Mouse (Mus musculus): ENCODE measurements around the gene Pdlim5. TPM values are rescaled to one million over a fixed set of nuclear protein-coding genes. Genes with fewer than 3 reads are reported as not detected.
"Not testable (repeated sequence)": the region's sequence is repeated elsewhere in the genome, so short reads cannot be mapped to it uniquely, and the experiment has no call there.

Pdlim5 gene
- 100 to 1,000 TPM; 585 to 709 TPM for total RNA-seq (2021)
- long read RNA-seq, experiment 1, full-length matches to known transcripts = 1 of 314 reads
- long read RNA-seq, experiment 1, partial matches to known transcripts = 28 of 314 reads
- long read RNA-seq, experiment 1, other reads (novel, unspliced or antisense) = 285 of 314 reads
- long read RNA-seq, experiment 2, full-length matches to known transcripts = 1 of 326 reads
- long read RNA-seq, experiment 2, partial matches to known transcripts = 26 of 326 reads
- long read RNA-seq, experiment 2, other reads (novel, unspliced or antisense) = 299 of 326 reads

DNA sequence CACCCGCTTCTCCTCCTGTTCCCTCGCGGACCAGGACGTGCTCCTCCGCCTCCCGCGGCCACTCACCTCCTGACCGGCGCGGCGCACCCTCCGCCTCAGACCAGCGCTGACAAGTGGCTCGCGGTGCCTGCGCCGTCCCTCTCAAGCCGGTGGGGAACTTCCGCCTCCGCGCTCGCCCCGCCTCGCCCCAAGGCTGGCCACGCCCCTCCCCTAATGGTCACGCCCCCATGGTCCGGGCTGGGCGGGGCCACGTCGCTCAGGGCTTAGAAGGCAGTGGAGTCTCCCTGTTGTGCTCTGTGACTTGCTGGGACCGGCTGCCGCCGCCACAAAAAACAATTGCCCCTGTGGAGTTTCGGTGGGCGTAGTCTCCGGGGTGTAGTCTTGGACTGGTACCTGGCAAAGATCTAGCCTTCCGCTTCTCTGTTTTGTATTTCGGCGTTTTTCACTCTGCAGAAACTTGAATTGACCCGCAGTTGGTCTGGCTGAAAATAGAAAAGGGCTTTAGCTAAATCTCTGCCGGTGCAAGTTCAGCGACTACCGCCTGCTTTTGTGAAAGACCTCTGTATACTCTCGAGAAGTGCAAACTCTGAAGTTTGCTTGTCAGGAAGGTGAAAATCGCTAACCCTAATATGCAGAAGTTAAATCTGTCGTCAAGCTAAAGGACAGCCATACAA is at the start of gene Pdlim5:
Pdlim5 (minus strand) TSS at position 177 of the 674 bp plus-strand sequence.
- intact Hi-C loops (cut with DNase I) = loop anchor here (1.0 kb wide), 1 partner anchor 45 kb away; no protein-coding TSS in a partner anchor
- TF ChIP-seq CTCF (IDR thresholded peaks at IDR 0.05) = no peak
- peak within 1 kb of the TSS; percentile 100 for H3K27ac ChIP-seq
- DNase-seq = peak; percentile 97
- peak within 1 kb of the TSS; percentile 97 for H3K4me3 ChIP-seq

DNA sequence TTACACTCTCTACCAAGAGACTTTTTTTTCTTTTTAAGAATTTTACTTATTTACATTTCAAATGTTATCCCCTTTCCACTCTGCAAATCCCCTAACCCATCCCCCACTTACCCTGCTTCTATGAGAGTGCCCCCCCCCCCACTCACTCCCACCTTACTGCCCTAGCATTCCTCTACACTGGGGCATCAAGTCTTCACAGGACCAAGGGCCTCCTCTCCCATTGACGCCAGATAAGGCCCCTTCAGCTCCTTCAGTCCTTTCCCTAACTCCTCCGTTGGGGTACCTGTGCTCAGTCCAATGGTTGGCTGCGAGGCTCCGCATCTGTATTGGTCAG is 48.2 kb upstream of the Pdlim5 start:
- TF ChIP-seq CTCF (IDR thresholded peaks at IDR 0.05) = no peak
- DNase-seq = peak; percentile 21
- intact Hi-C loops (cut with DNase I) = loop anchor here (1.0 kb wide), 1 partner anchor 148 kb away; no protein-coding TSS in a partner anchor
- H3K4me3 ChIP-seq = peak overlapping the region; percentile 68; the same call in 1 of the 2 replicates
- peak overlapping the region; percentile 89 for H3K27ac ChIP-seq

DNA sequence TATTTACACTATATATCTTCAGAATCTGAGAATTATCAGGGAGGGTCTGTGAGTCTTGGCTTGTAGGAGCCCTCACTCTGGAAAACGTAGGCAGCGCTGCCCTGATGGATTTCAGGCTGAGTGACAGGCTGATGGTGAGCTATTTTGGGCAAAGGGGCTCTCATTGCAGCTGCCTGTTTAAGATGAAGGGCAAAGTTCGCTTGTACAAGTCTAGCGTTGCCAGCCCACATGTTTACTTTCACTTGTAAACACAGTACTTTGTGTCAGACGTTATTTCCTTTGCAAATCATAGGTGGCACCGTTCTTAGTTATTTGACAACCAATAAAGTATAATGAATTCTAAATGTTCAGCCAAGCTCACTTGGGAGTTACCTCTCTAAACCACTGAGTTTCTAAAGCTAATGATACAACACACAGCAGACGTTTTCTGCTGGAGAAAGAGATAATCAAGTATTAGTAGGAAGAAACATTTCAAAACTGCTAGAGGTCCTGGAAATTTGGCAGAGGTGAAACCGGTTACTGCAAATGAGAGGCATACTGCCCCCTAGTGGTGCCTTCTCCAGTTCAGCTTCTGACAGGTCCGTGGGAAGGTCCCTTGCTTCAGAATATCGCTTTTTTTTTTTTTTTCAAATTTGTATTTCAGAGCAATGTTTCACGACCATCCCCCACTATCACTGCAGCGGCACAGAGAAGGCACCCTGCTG is 47.7 kb upstream of the Pdlim5 start:
- intact Hi-C loops (cut with DNase I) = loop anchor here (1.0 kb wide), 1 partner anchor 148 kb away; no protein-coding TSS in a partner anchor
- peak; percentile 97; the same call in 1 of the 2 replicates for TF ChIP-seq CTCF (IDR thresholded peaks at IDR 0.05)
- Histone ChIP-seq H3K27ac (peak overlapping the region; percentile 89), H3K4me3 (peak overlapping the region; percentile 68)
- DNase-seq = peak; percentile 94

DNA sequence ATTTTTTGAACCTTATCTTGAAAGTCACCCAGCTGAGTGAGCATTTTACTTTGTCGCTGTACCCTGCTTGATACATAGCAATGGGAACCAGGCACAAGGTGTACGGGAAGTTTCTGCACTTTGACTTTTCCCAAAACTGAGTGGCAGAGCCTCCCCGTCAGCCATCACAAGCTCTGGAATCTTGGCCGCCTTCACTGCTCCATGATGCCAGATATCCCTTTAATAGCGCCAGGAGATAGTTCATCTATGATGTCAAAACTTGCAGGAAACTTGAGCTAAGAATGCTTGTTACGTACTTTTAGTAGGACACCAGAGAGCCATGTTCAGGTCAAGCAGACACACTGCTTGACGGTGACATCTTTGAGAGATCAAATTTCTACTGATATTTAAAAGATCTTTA is 46.7 kb upstream of the Pdlim5 start:
- peak overlapping the region; percentile 89 for H3K27ac ChIP-seq
- peak; percentile 77 for DNase-seq
- TF ChIP-seq CTCF (IDR thresholded peaks at IDR 0.05) = no peak
- H3K4me3 ChIP-seq = no peak overlapping the region
- intact Hi-C loops (cut with DNase I) = no loop called here

DNA sequence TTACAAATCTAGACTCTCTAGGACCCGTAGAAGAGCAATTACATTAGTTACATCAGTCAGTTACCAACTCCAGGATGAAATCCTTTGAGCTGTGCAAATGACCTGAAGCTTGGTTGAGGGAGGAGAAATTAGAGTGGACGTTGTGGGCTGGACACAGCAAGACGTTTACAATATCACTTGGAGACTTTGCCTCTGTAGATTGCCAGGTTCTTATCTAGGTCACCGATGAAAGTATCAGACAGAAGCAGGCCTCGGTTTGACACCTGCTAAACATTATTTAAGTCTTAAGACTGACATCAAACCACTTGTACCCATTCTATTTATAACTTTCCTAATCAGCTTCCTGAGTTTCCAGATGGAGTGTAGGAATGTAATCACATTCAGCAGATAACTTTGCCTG is 45.6 kb upstream of the Pdlim5 start:
- Histone ChIP-seq H3K27ac (peak overlapping the region; percentile 89), H3K4me3 (peak overlapping the region; percentile 62)
- TF ChIP-seq CTCF (IDR thresholded peaks at IDR 0.05) = no peak
- intact Hi-C loops (cut with DNase I) = loop anchor here (1.0 kb wide), 1 partner anchor 69 kb away; no protein-coding TSS in a partner anchor
- DNase-seq = no peak

DNA sequence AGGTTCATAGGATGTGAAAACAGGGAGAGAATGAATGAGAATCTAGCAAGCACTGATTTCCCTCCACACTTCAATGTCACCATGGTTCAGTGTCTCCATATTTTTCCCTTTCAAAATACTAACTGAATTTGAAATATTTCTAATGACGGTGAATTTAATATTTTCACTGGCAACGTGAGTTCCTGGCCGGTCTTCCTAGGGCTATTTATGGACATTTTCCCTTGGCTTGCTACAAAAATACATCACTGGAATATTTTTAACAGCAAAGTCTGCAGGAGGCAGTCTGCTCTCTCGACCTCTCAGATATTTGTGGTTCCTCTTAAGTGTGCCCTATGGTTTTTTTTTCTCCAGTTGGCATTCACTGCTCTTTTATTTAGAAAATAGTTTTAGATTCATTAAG is 44.7 kb upstream of the Pdlim5 start:
- DNase-seq = peak; percentile 31
- no peak for TF ChIP-seq CTCF (IDR thresholded peaks at IDR 0.05)
- intact Hi-C loops (cut with DNase I) = loop anchor here (1.0 kb wide), 1 partner anchor 45 kb away; the partner anchor contains the start of gene Pdlim5
- Histone ChIP-seq H3K4me3 (peak overlapping the region; percentile 62), H3K27ac (peak overlapping the region; percentile 89)

DNA sequence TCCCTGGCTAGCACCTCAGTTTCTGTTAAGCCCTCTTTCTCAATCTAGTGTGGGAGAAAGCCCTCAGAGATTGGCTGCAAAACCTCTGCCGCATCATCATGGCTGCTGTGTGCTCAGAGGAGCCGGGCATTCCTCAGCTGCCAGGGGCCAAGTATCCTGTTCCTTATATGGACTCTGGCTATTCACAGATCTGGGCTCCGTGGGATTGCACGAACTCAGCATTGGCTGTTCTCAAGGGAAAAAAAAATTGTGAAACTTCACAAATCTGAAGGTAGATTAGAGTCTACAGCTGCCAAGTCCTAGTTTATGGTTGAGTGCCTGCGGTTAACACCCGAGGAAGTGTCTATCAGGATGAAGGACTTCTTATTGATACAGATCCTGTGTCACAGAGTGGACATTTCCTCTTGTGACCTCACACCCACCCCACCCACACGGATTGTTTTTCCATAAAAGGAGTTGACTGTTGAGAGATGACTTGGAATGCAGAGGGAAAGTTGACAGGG is 44.1 kb upstream of the Pdlim5 start:
- intact Hi-C loops (cut with DNase I) = loop anchor here (1.0 kb wide), 1 partner anchor 44 kb away; the partner anchor contains the start of gene Pdlim5
- peak overlapping the region; percentile 89 for H3K27ac ChIP-seq
- peak; percentile 80 for DNase-seq
- no peak for TF ChIP-seq CTCF (IDR thresholded peaks at IDR 0.05)
- peak overlapping the region; percentile 62 for H3K4me3 ChIP-seq

DNA sequence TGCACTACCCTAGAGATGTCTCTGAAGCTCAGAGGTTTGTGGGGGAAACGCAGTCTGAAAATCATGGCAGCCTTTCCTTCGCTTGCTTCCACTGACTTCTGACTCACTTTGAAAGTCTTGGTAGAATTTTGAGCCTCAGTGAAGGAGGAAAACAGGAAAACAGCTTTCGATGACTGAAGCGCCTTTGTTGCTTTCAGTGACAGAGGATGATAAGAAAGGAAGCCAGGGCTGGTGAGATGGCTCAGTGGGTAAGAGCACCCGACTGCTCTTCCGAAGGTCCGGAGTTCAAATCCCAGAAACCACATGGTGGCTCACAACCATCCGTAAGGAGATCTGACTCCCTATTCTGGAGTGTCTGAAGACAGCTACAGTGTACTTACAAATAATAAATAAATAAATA is 43.1 kb upstream of the Pdlim5 start:
- H3K4me3 ChIP-seq; DNase-seq; intact Hi-C loops (cut with DNase I): not testable (repeated sequence)
- peak overlapping the region; percentile 63; the same call in 1 of the 2 replicates for H3K27ac ChIP-seq

DNA sequence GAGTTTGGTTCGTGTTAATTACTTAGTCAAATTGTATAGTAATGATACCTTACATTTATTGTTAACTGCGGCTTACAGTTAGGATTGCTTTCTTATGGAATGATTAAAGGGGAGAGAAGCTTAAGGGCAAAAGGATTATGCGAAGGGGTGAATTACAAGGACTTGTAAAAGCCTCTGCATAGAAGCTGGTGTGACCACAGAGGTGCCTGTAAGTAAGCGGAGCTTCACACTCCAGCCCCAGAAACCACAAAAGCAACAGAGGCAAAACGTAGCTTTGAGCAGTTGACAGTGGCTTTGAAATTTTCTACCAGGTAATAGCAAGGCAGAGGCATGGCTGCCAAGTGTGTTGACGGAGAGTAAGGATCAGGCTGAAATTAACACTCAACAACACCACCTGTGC is 41.3 kb upstream of the Pdlim5 start:
- intact Hi-C loops (cut with DNase I) = loop anchor here (2.0 kb wide), 1 partner anchor 14 kb away; no protein-coding TSS in a partner anchor
- no peak for TF ChIP-seq CTCF (IDR thresholded peaks at IDR 0.05)
- Histone ChIP-seq H3K27ac (peak overlapping the region; percentile 63; the same call in 1 of the 2 replicates), H3K4me3 (no peak overlapping the region)
- DNase-seq = no peak

DNA sequence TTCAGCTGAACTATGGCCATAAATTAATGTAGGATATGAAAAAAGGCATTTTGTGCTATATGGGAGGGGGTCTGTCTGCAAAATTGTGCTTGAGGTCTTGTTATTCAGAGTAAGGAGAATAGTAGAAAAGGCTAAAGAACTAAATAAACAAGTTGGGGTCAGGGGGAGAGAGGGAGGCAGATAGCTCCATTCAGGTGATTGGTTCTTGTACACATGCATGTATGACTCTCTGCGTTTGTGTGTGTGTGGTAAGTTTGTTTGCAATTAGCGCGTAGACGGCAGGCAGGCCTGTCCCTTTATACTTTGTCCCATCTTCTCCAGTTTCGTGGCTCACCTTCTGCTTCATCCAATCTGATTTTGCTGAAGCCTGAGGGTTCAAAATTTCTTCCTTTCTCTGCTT is 40.7 kb upstream of the Pdlim5 start:
- TF ChIP-seq CTCF (IDR thresholded peaks at IDR 0.05) = no peak
- no peak for DNase-seq
- intact Hi-C loops (cut with DNase I) = loop anchor here (2.0 kb wide), 1 partner anchor 13 kb away; no protein-coding TSS in a partner anchor
- 0 out of 2 replicates have a peak overlapping the region, but pooled peaks have one; percentile 63 for H3K27ac ChIP-seq
- H3K4me3 ChIP-seq = no peak overlapping the region

DNA sequence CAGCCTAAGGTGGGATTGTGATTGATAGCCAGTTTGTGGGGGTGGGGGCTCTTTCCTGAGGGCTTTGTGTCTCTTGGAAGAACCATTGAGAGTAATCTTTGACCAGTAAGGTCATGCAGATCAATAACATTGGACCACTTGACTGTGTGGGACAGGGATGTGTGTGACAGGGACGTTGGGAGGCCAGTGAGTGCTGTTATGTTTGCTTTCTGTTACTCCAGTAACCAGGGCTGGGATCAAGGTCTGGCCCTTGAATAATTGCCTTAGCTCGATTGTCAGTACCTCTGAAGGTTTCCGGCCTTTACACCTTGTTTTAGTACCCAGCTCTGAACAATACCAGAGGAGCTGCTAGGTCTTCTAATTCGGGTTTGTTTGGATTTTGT is 39.3 kb upstream of the Pdlim5 start:
- intact Hi-C loops (cut with DNase I) = no loop called here
- no peak for DNase-seq
- peak overlapping the region; percentile 70 for H3K27ac ChIP-seq

DNA sequence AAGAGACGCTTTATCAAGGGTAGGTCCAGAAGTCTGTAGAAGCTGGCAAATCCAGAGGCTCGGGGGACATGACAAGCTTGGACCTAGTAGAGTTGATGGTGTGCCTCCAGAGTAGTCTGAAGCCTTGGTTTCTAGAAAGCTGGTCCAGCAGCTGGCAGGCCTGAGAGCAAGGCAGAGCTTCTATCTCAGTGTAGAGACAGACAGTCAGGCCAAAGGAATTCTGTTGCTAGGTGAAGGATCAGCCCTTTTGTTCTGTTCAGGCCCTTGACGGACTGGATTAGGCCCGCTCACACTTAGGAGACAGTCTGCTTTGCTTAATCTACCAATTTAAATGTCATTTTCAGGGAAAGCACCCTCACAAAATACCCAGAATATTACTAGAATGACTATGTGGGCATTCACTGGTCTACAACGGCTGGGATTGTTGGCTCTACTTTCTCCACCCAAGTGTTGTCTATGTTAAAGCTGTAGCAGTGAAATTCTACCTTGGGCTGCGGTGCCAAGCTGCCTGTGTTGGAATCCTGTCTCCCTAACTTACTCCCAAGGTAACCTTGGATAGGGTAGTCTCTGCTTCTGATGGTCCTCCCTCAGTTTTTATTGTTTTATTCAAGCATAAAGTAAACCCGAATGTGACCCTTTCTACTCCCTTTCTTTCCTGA is 38.8 kb upstream of the Pdlim5 start:
- no peak for TF ChIP-seq CTCF (IDR thresholded peaks at IDR 0.05)
- intact Hi-C loops (cut with DNase I) = no loop called here
- no peak overlapping the region for H3K4me3 ChIP-seq
- H3K27ac ChIP-seq = peak overlapping the region; percentile 70
- peak; percentile 44 for DNase-seq

More for the DNA sequence above, 39.3 kb upstream of the Pdlim5 start:
- no peak for TF ChIP-seq CTCF (IDR thresholded peaks at IDR 0.05)
- no peak overlapping the region for H3K4me3 ChIP-seq
